ENCODE assay signal across 8 mouse cellular contexts in genomic region chr7:29319337-29320307, GRCm38 (mm10). TPM values are rescaled to one million over a fixed set of nuclear protein-coding genes. Genes with fewer than 3 reads are reported as not detected.
A peak's percentile ranks its signal among the peaks of the same experiment; 100 is the strongest.
DNase-seq lines count a peak whose midpoint lies in the region; ATAC-seq and TF ChIP-seq lines count a peak whose summit lies in the region.

No protein-coding gene starts in this region.

- no peak overlapping the region for H3K4me3 ChIP-seq in heart, embryonic 14.5 days (ENCODE audit: control insufficient read depth in 1 of 2, insufficient read depth in 1 of 2, low read depth in 1 of 2, low read length in 2 of 2)
- no peak overlapping the region for H3K4me3 ChIP-seq in bone marrow, adult 2 months (replicated peaks; ENCODE audit: control insufficient read depth, low read depth, low read length)
- 0 out of 2 replicates have a peak overlapping the region, but pooled peaks have one; percentile 5 for H3K4me3 ChIP-seq in hindbrain, embryonic 14.5 days (replicated peaks; ENCODE audit: low read length)
- no peak overlapping the region for H3K4me3 ChIP-seq in midbrain, embryonic 16.5 days (ENCODE audit: low read depth, low read length)

- no peaks in the 10 kb centered on the region for H3K36me3 ChIP-seq in heart, embryonic 14.5 days (ENCODE audit: control insufficient read depth, insufficient read depth, low read length)
- peaks cover 26% of the 10 kb centered on the region for H3K36me3 ChIP-seq in hindbrain, embryonic 14.5 days (replicated peaks; ENCODE audit: control insufficient read depth, insufficient read depth)
- peaks cover 12% of the 10 kb centered on the region for H3K36me3 ChIP-seq in midbrain, embryonic 16.5 days (ENCODE audit: control insufficient read depth, insufficient read depth, low read length)

- H3K4me1 ChIP-seq in heart, embryonic 14.5 days (ENCODE audit: control insufficient read depth in 2 of 2, insufficient read depth in 2 of 2, low read length in 2 of 2): peaks cover 20 to 21% of the 10 kb centered on the region in 2 experiments
- no peaks in the 10 kb centered on the region for H3K4me1 ChIP-seq in bone marrow, adult 2 months (ENCODE audit: control insufficient read depth, insufficient read depth, low read length)
- peaks cover 70% of the 10 kb centered on the region for H3K4me1 ChIP-seq in hindbrain, embryonic 14.5 days (replicated peaks; ENCODE audit: control insufficient read depth, insufficient read depth, low read length)
- H3K4me1 ChIP-seq in midbrain, embryonic 16.5 days (ENCODE audit: control insufficient read depth, insufficient read depth, low read length): peaks cover 60% of the 10 kb centered on the region

- ATAC-seq in heart, embryonic 14.5 days (ENCODE audit: insufficient number of reproducible peaks, insufficient read depth, low FRiP score, low read depth): no peak
- ATAC-seq in hindbrain, embryonic 14.5 days (ENCODE audit: low FRiP score): no peak
- no peak for ATAC-seq in midbrain, embryonic 16.5 days

- no peak for TF ChIP-seq POLR2A in bone marrow, adult 2 months (IDR thresholded peaks at IDR 0.05; ENCODE audit: borderline replicate concordance, control insufficient read depth, low read depth, low read length)

- 13% methylated on average over 19 of the region's 19 CpGs for WGBS in heart, embryonic 14.5 days
- 30% methylated on average over 19 of the region's 19 CpGs for WGBS in bone marrow, adult 2 months
- 11% methylated on average over 19 of the region's 19 CpGs for whole genome bisulfite sequencing in hindbrain, embryonic 14.5 days
- WGBS in midbrain, embryonic 16.5 days: 10% methylated on average over 19 of the region's 19 CpGs

- no peak overlapping the region for H3K27ac ChIP-seq in heart, embryonic 14.5 days (replicated peaks in 1 of 2; ENCODE audit: control insufficient read depth in 1 of 2, insufficient read depth in 1 of 2, low read depth in 2 of 2, low read length in 2 of 2)
- no peak overlapping the region for H3K27ac ChIP-seq in bone marrow, adult 2 months (ENCODE audit: control insufficient read depth, insufficient read depth, low read depth, low read length, poor library complexity)
- H3K27ac ChIP-seq in hindbrain, embryonic 14.5 days: peak overlapping the region; percentile 95
- peak overlapping the region; percentile 96 for H3K27ac ChIP-seq in midbrain, embryonic 16.5 days (ENCODE audit: low read length)

- TF ChIP-seq CTCF in bone marrow, adult 2 months (IDR thresholded peaks at IDR 0.05; ENCODE audit: control insufficient read depth, insufficient read depth, low read length): 0 out of 2 replicates have a peak, but pooled peaks have one; percentile 3

- DNase-seq in heart, adult 8-10 months (ENCODE audit: low spot score): no peak
- DNase-seq in hindbrain, embryonic 14.5 days (ENCODE audit: low spot score): peak; percentile 38
- no peak for DNase-seq in right cerebral cortex, postnatal 14 days
- no peak for DNase-seq in T-cell, adult 2 months (ENCODE audit: low spot score)
- no peak for DNase-seq in ovary, postnatal 10 days (ENCODE audit: low spot score)

- no peak overlapping the region for H3K9ac ChIP-seq in heart, embryonic 14.5 days (ENCODE audit: low read length)
- peak overlapping the region; percentile 38 for H3K9ac ChIP-seq in hindbrain, embryonic 14.5 days
- 0 out of 2 replicates have a peak overlapping the region, but pooled peaks have one; percentile 48 for H3K9ac ChIP-seq in midbrain, embryonic 16.5 days (ENCODE audit: low read depth, low read length)

- H3K4me2 ChIP-seq in heart, embryonic 14.5 days (ENCODE audit: low read length): peak overlapping the region; percentile 24
- H3K4me2 ChIP-seq in hindbrain, embryonic 14.5 days (replicated peaks): peak overlapping the region; percentile 42
- H3K4me2 ChIP-seq in midbrain, embryonic 16.5 days (ENCODE audit: low read length): peak overlapping the region; percentile 39

- peaks cover 27% of the 10 kb centered on the region for H3K27me3 ChIP-seq in heart, embryonic 14.5 days (ENCODE audit: control insufficient read depth, insufficient read depth, low read length)
- H3K27me3 ChIP-seq in hindbrain, embryonic 14.5 days (ENCODE audit: control insufficient read depth, insufficient read depth, low read length): no peaks in the 10 kb centered on the region
- H3K27me3 ChIP-seq in midbrain, embryonic 16.5 days (ENCODE audit: control insufficient read depth, insufficient read depth, low read depth, low read length): no peaks in the 10 kb centered on the region

- H3K9me3 ChIP-seq in heart, embryonic 14.5 days (ENCODE audit: control insufficient read depth, low read length): no peaks in the 10 kb centered on the region
- no peaks in the 10 kb centered on the region for H3K9me3 ChIP-seq in hindbrain, embryonic 14.5 days (ENCODE audit: control insufficient read depth, low read length)
- H3K9me3 ChIP-seq in midbrain, embryonic 16.5 days (replicated peaks; ENCODE audit: control insufficient read depth, low read length, poor library complexity, severe bottlenecking): no peaks in the 10 kb centered on the region

RNA-seq across cellular contexts. Expression of gene Dpf1, which starts 15.9 kb away (rescaled TPM):
- 0.54 and 1.5 TPM in 2 replicates for polyA plus RNA-seq in heart, embryonic 14.5 days (2014; fragmentation: Nextera tagmentation; extraction: Ambion mirVana)
- total RNA-seq in heart, adult 8-10 months (2022): under 1 TPM in 3 of 4 experiments, not detected in 1; 0.13 to 0.23 (median 0.22) TPM
- 0.56 and 1.5 TPM in 2 replicates for polyA plus RNA-seq in bone marrow, adult 2 months (2011; ENCODE audit: insufficient read depth, insufficient read length, low replicate concordance, missing spikeins)
- 160 and 161 TPM in 2 replicates for polyA plus RNA-seq in hindbrain, embryonic 14.5 days (2014; fragmentation: Nextera tagmentation; extraction: Ambion mirVana)
- 223 and 226 TPM in 2 replicates for polyA plus RNA-seq in midbrain, embryonic 16.5 days (2015; fragmentation: Nextera tagmentation; extraction: Ambion mirVana)

RNA-seq across cellular contexts. Expression of gene Ppp1r14a, which starts 30.5 kb away (rescaled TPM):
- polyA plus RNA-seq in heart, embryonic 14.5 days (2014; fragmentation: Nextera tagmentation; extraction: Ambion mirVana): 11.8 TPM in 2 replicates
- total RNA-seq in heart, adult 8-10 months (2022): 10 to 100 TPM in 1 of 4 experiments, 1 to 10 TPM in 3; 5.4 to 10.1 (median 7.1) TPM
- 1.9 and 3.2 TPM in 2 replicates for polyA plus RNA-seq in bone marrow, adult 2 months (2011; ENCODE audit: insufficient read depth, insufficient read length, low replicate concordance, missing spikeins)
- polyA plus RNA-seq in hindbrain, embryonic 14.5 days (2014; fragmentation: Nextera tagmentation; extraction: Ambion mirVana): 2.2 and 3.6 TPM in 2 replicates
- polyA plus RNA-seq in midbrain, embryonic 16.5 days (2015; fragmentation: Nextera tagmentation; extraction: Ambion mirVana): 2.5 and 2.7 TPM in 2 replicates

RNA-seq across cellular contexts. Expression of gene Spint2, which starts 37.9 kb away (rescaled TPM):
- 93.5 and 98.5 TPM in 2 replicates for polyA plus RNA-seq in heart, embryonic 14.5 days (2014; fragmentation: Nextera tagmentation; extraction: Ambion mirVana)
- 10 to 100 TPM; 47.3 to 54.5 (median 53.2) TPM for total RNA-seq in heart, adult 8-10 months (2022)
- polyA plus RNA-seq in bone marrow, adult 2 months (2011; ENCODE audit: insufficient read depth, insufficient read length, low replicate concordance, missing spikeins): 17.2 and 35.7 TPM in 2 replicates
- 71.3 and 73.2 TPM in 2 replicates for polyA plus RNA-seq in hindbrain, embryonic 14.5 days (2014; fragmentation: Nextera tagmentation; extraction: Ambion mirVana)
- polyA plus RNA-seq in midbrain, embryonic 16.5 days (2015; fragmentation: Nextera tagmentation; extraction: Ambion mirVana): 81.2 and 89.7 TPM in 2 replicates

Comparison
In these comparisons a context has a peak if more than half of its experiments do, and no peak if none do; other contexts are left out.
1. H3K27ac ChIP-seq: peak in hindbrain, embryonic 14.5 days (single experiment) and midbrain, embryonic 16.5 days (single experiment); none in heart, embryonic 14.5 days (0 of 2) and bone marrow, adult 2 months (single experiment).
2. RNA of gene Dpf1, which starts 15.9 kb away (polyA plus RNA-seq): 223 to 226 TPM in midbrain, embryonic 16.5 days and 160 to 161 TPM in hindbrain, embryonic 14.5 days; 0.54 to 1.5 TPM in heart, embryonic 14.5 days and 0.56 to 1.5 TPM in bone marrow, adult 2 months; every median in the first group is over 10 times any median in the second.
3. Peak in every context shown above with its lines, with median percentiles within 50 percentile points of each other: H3K4me2 ChIP-seq.